17 mouse cellular contexts compared by ENCODE assay signal in genomic region chr13:28700081-28700480, GRCm38 (mm10).
"Had no signal": no experiment of that assay in that cellular context is flagged by ENCODE, and none has a peak within 500 bp of the region (broad histone marks: within the 10 kb centered on the region; RNA-seq: fewer than 3 reads in every experiment).

No protein-coding gene starts in this region.

- ATAC-seq: intestine, embryonic 16.5 days; midbrain, embryonic 15.5 days had no signal

- H3K36me3 ChIP-seq: liver, embryonic 13.5 days; midbrain, embryonic 12.5 days; midbrain, embryonic 15.5 days; neural tube, embryonic 13.5 days had no signal

- H3K27ac ChIP-seq: kidney, postnatal 0 days; layer of hippocampus, adult 2 months; liver, embryonic 13.5 days; macrophage; midbrain, embryonic 12.5 days; midbrain, embryonic 15.5 days; neural tube, embryonic 13.5 days had no signal

- H3K27me3 ChIP-seq: liver, embryonic 13.5 days; midbrain, embryonic 12.5 days; midbrain, embryonic 15.5 days; neural tube, embryonic 13.5 days had no signal

- H3K4me2 ChIP-seq: liver, embryonic 13.5 days; midbrain, embryonic 12.5 days; midbrain, embryonic 15.5 days; neural tube, embryonic 13.5 days had no signal

- H3K9me3 ChIP-seq: liver, embryonic 13.5 days; midbrain, embryonic 12.5 days; midbrain, embryonic 15.5 days; neural tube, embryonic 13.5 days had no signal

- H3K9ac ChIP-seq: liver, embryonic 13.5 days; midbrain, embryonic 12.5 days; midbrain, embryonic 15.5 days; neural tube, embryonic 13.5 days had no signal

- H3K4me1 ChIP-seq: liver, embryonic 13.5 days had no signal

- DNase-seq: kidney, adult 18-20 months; kidney, postnatal 25 days; layer of hippocampus, adult 9-11 months; liver, embryonic 13.5 days; lung, adult 2 months; lung, postnatal 14 days; retina, postnatal 1 day; right cerebral cortex, postnatal 25 days; thymus, postnatal 25 days had no signal

- H3K4me3 ChIP-seq: layer of hippocampus, adult 2 months; liver, embryonic 13.5 days; midbrain, embryonic 12.5 days; midbrain, embryonic 15.5 days; myocyte; neural tube, embryonic 13.5 days had no signal
